16 mouse cellular contexts compared by ENCODE assay signal in the genomic region with DNA sequence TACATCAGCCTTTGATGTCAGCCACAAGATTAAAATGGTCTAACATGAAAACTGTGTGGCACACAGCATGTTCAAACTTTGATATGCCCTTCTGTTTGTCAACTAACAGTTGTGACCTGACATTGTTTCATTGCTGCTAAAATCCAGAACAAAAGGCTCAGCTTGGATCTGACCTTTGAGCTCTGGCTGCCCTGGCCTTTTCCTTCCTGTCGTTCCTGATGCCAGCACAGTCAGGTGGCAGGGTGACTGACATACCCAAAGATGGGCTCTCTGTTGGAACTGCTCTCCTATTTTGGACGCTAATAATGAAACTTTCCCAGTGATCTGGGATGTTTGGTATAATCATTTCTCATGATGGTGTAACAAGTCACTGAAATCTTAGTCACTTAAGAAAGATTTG.
"Had no signal": no experiment of that assay in that cellular context is flagged by ENCODE, and none has a peak within 500 bp of the region (broad histone marks: within the 10 kb centered on the region; RNA-seq: fewer than 3 reads in every experiment).

No protein-coding gene starts in this region.

- ATAC-seq: hindbrain, postnatal 0 days; inflammation-experienced regulatory T-cells, adult 6 months; intestine, embryonic 16.5 days; liver, postnatal 0 days; lung, postnatal 0 days; midbrain, embryonic 13.5 days had no signal

- H3K4me3 ChIP-seq: layer of hippocampus, adult 2 months; limb, embryonic 10.5 days; limb, embryonic 13.5 days; midbrain, embryonic 13.5 days had no signal

- H3K9ac ChIP-seq: limb, embryonic 13.5 days; liver, embryonic 14.5 days; liver, postnatal 0 days; lung, embryonic 14.5 days; midbrain, embryonic 13.5 days had no signal

- H3K9me3 ChIP-seq: limb, embryonic 10.5 days; midbrain, embryonic 13.5 days had no signal

- H3K27me3 ChIP-seq: limb, embryonic 13.5 days had no signal

- H3K4me2 ChIP-seq: limb, embryonic 13.5 days; liver, embryonic 11.5 days; lung, embryonic 14.5 days; midbrain, embryonic 13.5 days had no signal

- DNase-seq: layer of hippocampus, adult 9-11 months; liver, postnatal 0 days; lung, embryonic 14.5 days; thymus, postnatal 25 days had no signal

- H3K27ac ChIP-seq: hindbrain, postnatal 0 days; kidney, postnatal 0 days; layer of hippocampus, adult 2 months; limb, embryonic 10.5 days; limb, embryonic 13.5 days; liver, embryonic 14.5 days; macrophage; midbrain, embryonic 13.5 days had no signal

- H3K36me3 ChIP-seq: limb, embryonic 10.5 days; limb, embryonic 13.5 days; midbrain, embryonic 13.5 days had no signal
